Mouse (Mus musculus): ENCODE data around the gene Nrip3. TPM values are rescaled to one million over a fixed set of nuclear protein-coding genes. Genes with fewer than 3 reads are reported as not detected.

The Nrip3 gene
- polyA plus RNA-seq, 1 experiment, result 3.2 TPM

GRCm38 (mm10) chr7:109764009-109764408 lies 17.8 kb downstream of the Nrip3 start:
- peak; percentile 78 for DNase-seq (ENCODE audit: low read depth)
- TF ChIP-seq POLR2A (IDR thresholded peaks at IDR 0.05; ENCODE audit: borderline replicate concordance, extremely low read depth, insufficient read depth, insufficient read length, poor library complexity, severe bottlenecking), result no peak

DNA sequence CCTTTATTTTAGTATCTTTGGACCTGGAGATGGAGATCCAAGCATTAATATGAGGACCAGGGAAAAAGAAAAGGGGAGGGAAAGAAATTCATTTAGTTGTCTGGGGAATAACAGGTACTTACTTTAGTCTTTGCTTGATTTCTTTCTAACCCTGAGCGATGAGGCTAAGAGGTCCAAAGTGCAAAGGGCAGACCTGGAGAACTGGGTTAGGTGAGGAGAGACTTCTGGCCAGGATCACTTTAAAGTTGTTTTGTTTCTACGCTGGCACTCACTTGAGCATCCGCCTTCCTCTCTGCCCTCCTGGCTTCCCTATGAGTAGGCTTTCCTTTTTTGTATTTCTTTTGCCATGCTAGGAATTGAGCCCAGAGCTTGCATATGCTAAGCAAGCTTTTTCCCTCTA lies 25.5 kb downstream of the Nrip3 start:
- TF ChIP-seq CTCF (IDR thresholded peaks at IDR 0.05; ENCODE audit: borderline replicate concordance, extremely low read depth, insufficient read depth, insufficient read length) (no peak), POLR2A (IDR thresholded peaks at IDR 0.05; ENCODE audit: borderline replicate concordance, extremely low read depth, insufficient read depth, insufficient read length, poor library complexity, severe bottlenecking) (no peak)
- DNase-seq (ENCODE audit: low read depth), result no peak

DNA sequence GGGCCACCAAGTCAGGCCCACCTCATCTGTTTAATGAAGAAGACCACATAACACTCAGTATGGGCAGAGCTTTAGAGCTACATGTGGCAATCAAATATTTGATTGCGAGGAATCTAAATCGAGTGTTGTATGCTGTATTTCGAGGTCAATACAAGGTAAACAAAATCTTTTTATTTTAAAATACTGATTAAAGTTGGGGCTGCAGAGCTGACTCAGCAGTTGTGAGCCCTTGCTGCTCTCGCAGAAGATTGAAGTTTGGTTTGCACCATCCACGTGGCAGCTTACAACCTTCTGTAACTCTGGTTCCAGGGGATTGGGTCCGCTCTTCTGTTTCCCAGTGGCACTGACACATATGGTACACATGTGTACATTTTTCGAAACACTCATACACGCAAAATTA lies 27.8 kb downstream of the Nrip3 start:
- DNase-seq (ENCODE audit: low read depth), result no peak
- TF ChIP-seq CTCF (IDR thresholded peaks at IDR 0.05; ENCODE audit: borderline replicate concordance, extremely low read depth, insufficient read depth, insufficient read length) (no peak), POLR2A (IDR thresholded peaks at IDR 0.05; ENCODE audit: borderline replicate concordance, extremely low read depth, insufficient read depth, insufficient read length, poor library complexity, severe bottlenecking) (no peak)

GRCm38 (mm10) chr7:109752008-109752925 lies 29.6 kb downstream of the Nrip3 start, which contains the start of gene Tmem9b:
Tmem9b (minus strand) TSS chr7:109752875.
- TF ChIP-seq POLR2A (IDR thresholded peaks at IDR 0.05; ENCODE audit: borderline replicate concordance, extremely low read depth, insufficient read depth, insufficient read length, poor library complexity, severe bottlenecking) (peak; percentile 90), CTCF (IDR thresholded peaks at IDR 0.05; ENCODE audit: borderline replicate concordance, extremely low read depth, insufficient read depth, insufficient read length) (no peak)
- DNase-seq (ENCODE audit: low read depth), result peak; percentile 88

DNA sequence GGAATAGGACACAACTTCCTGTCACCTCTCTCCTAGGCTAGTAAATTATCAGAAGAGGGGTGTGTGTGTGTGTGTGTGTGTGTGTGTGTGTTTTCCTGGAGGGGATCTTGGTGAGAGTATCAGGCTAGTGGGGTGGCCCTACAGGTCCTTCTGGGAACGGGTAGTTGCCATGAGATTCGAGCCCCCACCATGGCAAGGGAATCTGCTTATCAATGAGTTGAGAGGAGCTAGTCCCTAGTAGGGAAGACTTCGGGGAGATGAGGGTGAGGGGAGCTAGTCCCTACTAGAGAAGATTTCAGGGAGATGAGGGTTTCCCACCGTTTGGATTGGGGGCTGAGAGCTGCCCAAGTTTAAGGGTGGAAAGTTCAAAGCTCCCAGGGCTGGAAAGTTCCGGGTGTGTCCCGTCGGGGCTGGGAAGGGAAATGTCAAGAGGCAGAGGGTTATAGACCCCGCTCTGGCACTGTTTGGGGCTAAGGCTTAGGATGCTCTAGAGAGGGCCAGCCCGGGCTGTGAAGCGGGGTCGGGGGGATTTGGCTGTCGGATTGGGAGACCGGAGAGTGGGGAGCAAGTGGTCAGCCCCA lies 30.3 kb downstream of the Nrip3 start:
- TF ChIP-seq CTCF (IDR thresholded peaks at IDR 0.05; ENCODE audit: borderline replicate concordance, extremely low read depth, insufficient read depth, insufficient read length) (no peak), POLR2A (IDR thresholded peaks at IDR 0.05; ENCODE audit: borderline replicate concordance, extremely low read depth, insufficient read depth, insufficient read length, poor library complexity, severe bottlenecking) (no peak)
- peak; percentile 5 for DNase-seq (ENCODE audit: low read depth)

- TF ChIP-seq POLR2A (IDR thresholded peaks at IDR 0.05; ENCODE audit: borderline replicate concordance, extremely low read depth, insufficient read depth, insufficient read length, poor library complexity, severe bottlenecking), result no peak
- no peak for TF ChIP-seq CTCF (IDR thresholded peaks at IDR 0.05; ENCODE audit: borderline replicate concordance, extremely low read depth, insufficient read depth, insufficient read length)
- DNase-seq (ENCODE audit: low read depth), result peak; percentile 1
Measured at GRCm38 (mm10) chr7:109747747-109748146, 34.1 kb downstream of the Nrip3 start.

DNA sequence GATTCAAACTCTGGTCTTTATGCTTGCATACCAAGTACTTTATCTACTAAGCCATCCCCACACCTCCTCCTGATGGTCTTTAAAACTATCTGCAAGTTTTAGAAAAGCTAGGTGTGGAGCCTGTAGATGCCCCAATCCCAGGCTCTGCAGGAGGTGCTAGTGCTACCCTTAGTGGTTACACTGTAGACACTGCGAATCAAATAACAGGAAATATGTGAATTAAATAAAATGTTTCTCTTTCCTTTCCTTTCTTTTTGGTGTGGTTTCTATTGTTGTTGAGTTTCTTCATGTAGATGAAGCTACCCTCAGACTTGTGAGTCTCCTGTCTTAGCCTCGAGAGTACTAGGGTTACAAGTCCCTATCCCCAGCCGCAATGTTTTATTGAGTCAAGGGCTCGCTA lies 40.1 kb downstream of the Nrip3 start:
- TF ChIP-seq POLR2A (IDR thresholded peaks at IDR 0.05; ENCODE audit: borderline replicate concordance, extremely low read depth, insufficient read depth, insufficient read length, poor library complexity, severe bottlenecking) (no peak), CTCF (IDR thresholded peaks at IDR 0.05; ENCODE audit: borderline replicate concordance, extremely low read depth, insufficient read depth, insufficient read length) (no peak)
- no peak for DNase-seq (ENCODE audit: low read depth)

- no peak for DNase-seq (ENCODE audit: low read depth)
- TF ChIP-seq CTCF (IDR thresholded peaks at IDR 0.05; ENCODE audit: borderline replicate concordance, extremely low read depth, insufficient read depth, insufficient read length), result no peak
- no peak for TF ChIP-seq POLR2A (IDR thresholded peaks at IDR 0.05; ENCODE audit: borderline replicate concordance, extremely low read depth, insufficient read depth, insufficient read length, poor library complexity, severe bottlenecking)
Measured at GRCm38 (mm10) chr7:109741060-109741459, 40.8 kb downstream of the Nrip3 start.

GRCm38 (mm10) chr7:109739822-109740370 lies 41.9 kb downstream of the Nrip3 start:
- DNase-seq (ENCODE audit: low read depth), result no peak
- TF ChIP-seq CTCF (IDR thresholded peaks at IDR 0.05; ENCODE audit: borderline replicate concordance, extremely low read depth, insufficient read depth, insufficient read length) (no peak), POLR2A (IDR thresholded peaks at IDR 0.05; ENCODE audit: borderline replicate concordance, extremely low read depth, insufficient read depth, insufficient read length, poor library complexity, severe bottlenecking) (no peak)

DNA sequence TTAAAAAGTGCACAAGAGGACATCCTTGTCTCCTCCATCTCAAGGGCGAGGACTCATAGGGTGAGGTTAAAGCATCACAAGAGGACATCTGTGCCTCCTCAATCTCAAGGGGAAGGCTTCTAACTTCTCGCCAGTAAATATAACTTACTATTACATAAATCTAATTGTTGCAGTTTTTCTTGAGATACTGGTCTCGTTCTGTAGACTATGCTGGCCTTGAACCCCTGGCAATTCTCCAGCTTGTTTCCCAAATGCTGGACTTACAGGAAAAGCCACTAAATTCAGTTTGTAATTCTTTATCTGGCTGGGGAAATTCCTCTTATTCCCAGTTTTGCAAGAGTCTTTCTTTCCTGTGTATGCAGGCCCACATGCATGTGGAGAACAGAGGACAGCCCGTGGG lies 47.0 kb downstream of the Nrip3 start:
- no peak for TF ChIP-seq POLR2A (IDR thresholded peaks at IDR 0.05; ENCODE audit: borderline replicate concordance, extremely low read depth, insufficient read depth, insufficient read length, poor library complexity, severe bottlenecking)
- no peak for TF ChIP-seq CTCF (IDR thresholded peaks at IDR 0.05; ENCODE audit: borderline replicate concordance, extremely low read depth, insufficient read depth, insufficient read length)
- DNase-seq (ENCODE audit: low read depth), result no peak

- no peak for DNase-seq (ENCODE audit: low read depth)
- TF ChIP-seq POLR2A (IDR thresholded peaks at IDR 0.05; ENCODE audit: borderline replicate concordance, extremely low read depth, insufficient read depth, insufficient read length, poor library complexity, severe bottlenecking) (no peak), CTCF (IDR thresholded peaks at IDR 0.05; ENCODE audit: borderline replicate concordance, extremely low read depth, insufficient read depth, insufficient read length) (no peak)
Measured at GRCm38 (mm10) chr7:109731626-109732025, 50.2 kb downstream of the Nrip3 start, which contains the start of gene Ascl3. Ascl3 (minus strand) TSS chr7:109731726.

All from brain, embryonic 14.5 days (tissue).